Mouse (Mus musculus): ENCODE measurements around the gene Il4i1. TPM values are rescaled to one million over a fixed set of nuclear protein-coding genes. Genes with fewer than 3 reads are reported as not detected.
A peak's percentile ranks its signal among the peaks of the same experiment; 100 is the strongest.

Gene Il4i1
- polyA plus RNA-seq, 1 experiment from 2014 or later: 1.4 TPM

GRCm38 (mm10) chr7:44839491-44840191 is 23.5 kb downstream of the Il4i1 start:
- Histone ChIP-seq H3K27ac (replicated peaks) (no peak overlapping the region), H3K36me3 (peaks cover 42% of the 10 kb centered on the region), H3K4me1 (peaks cover 12% of the 10 kb centered on the region), H3K4me3 (peak overlapping the region; percentile 31), H3K9me3 (no peaks in the 10 kb centered on the region), H3K4me2 (replicated peaks) (peak overlapping the region; percentile 51), H3K27me3 (peaks cover 43% of the 10 kb centered on the region), H3K9ac (replicated peaks) (peak overlapping the region; percentile 50)
- ATAC-seq (ENCODE audit: low FRiP score, low read depth): peak; percentile 68
- WGBS: 1% methylated on average over 58 of the region's 58 CpGs

GRCm38 (mm10) chr7:44840426-44840825 is 24.2 kb downstream of the Il4i1 start:
- ATAC-seq (ENCODE audit: low FRiP score, low read depth): no peak
- Histone ChIP-seq H3K4me2 (replicated peaks) (no peak overlapping the region; the same call in 1 of the 2 replicates), H3K4me1 (peaks cover 12% of the 10 kb centered on the region), H3K9me3 (no peaks in the 10 kb centered on the region), H3K27me3 (peaks cover 43% of the 10 kb centered on the region), H3K36me3 (peaks cover 50% of the 10 kb centered on the region), H3K27ac (replicated peaks) (no peak overlapping the region), H3K9ac (replicated peaks) (no peak overlapping the region), H3K4me3 (no peak overlapping the region)
- WGBS: 58% methylated on average over 14 of the region's 14 CpGs

- no peak overlapping the region for H3K4me3 ChIP-seq
- H3K4me1 ChIP-seq: peaks cover 12% of the 10 kb centered on the region
- H3K9me3 ChIP-seq: no peaks in the 10 kb centered on the region
- H3K27ac ChIP-seq (replicated peaks): no peak overlapping the region
- H3K27me3 ChIP-seq: peaks cover 43% of the 10 kb centered on the region
- no peak overlapping the region for H3K4me2 ChIP-seq (replicated peaks)
- 98% methylated on average over 8 of the region's 8 CpGs for WGBS
- ATAC-seq (ENCODE audit: low FRiP score, low read depth): no peak
- H3K9ac ChIP-seq (replicated peaks): no peak overlapping the region
- H3K36me3 ChIP-seq: peaks cover 64% of the 10 kb centered on the region
Measured at GRCm38 (mm10) chr7:44841825-44842463, 25.8 kb downstream of the Il4i1 start.

DNA sequence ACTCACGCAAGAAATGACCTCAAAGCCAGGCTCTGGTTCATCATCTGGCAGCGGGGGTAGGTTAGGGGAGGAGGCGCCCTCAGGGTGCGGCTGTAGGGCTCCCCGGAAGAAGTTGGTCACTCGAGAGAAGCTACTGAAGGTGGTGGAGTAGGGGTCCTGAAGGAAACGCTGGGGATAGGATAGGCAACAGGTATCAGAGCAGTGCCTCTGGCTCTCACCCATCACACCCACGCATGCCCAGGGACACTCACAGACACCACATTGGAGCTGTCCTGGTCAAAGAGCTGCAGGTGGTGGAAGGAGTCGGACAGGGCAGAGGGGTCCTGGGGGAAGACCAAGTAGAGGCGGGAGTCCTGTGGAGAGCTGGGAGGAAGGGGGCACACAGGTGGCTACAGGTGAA is 28.8 kb downstream of the Il4i1 start:
- Histone ChIP-seq H3K9me3 (no peaks in the 10 kb centered on the region), H3K4me3 (no peak overlapping the region), H3K4me1 (peaks cover 13% of the 10 kb centered on the region), H3K4me2 (replicated peaks) (no peak overlapping the region), H3K27ac (replicated peaks) (no peak overlapping the region), H3K36me3 (peaks cover 64% of the 10 kb centered on the region), H3K9ac (replicated peaks) (no peak overlapping the region), H3K27me3 (peaks cover 19% of the 10 kb centered on the region)
- 95% methylated on average over 10 of the region's 10 CpGs for WGBS
- no peak for ATAC-seq (ENCODE audit: low FRiP score, low read depth)

DNA sequence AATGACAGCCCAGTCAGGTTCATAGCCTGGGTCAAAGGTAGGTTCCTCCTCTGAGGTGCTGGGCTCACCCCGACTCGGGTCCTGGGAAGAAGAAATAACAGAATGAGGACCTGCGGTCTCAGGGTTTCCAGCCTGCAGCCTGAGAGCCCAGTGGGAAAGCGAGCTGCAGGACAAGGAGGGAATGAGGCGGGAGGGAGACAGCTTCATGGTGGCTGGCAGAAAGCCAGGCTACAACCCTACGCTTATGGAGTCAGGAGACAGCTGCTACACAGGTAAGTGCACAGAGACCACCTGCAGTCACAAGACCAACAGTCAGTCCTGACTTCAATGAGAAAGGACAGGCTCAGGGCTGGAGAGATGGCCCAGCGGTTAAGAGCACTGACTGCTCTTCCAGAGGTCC is 30.6 kb downstream of the Il4i1 start:
- no peak overlapping the region for H3K4me3 ChIP-seq
- 93% methylated on average over 7 of the region's 7 CpGs for WGBS
- peaks cover 1% of the 10 kb centered on the region; the same call in 1 of the 2 replicates for H3K27me3 ChIP-seq
- no peak overlapping the region for H3K4me2 ChIP-seq (replicated peaks)
- ATAC-seq (ENCODE audit: low FRiP score, low read depth): no peak
- no peak overlapping the region for H3K9ac ChIP-seq (replicated peaks)
- H3K27ac ChIP-seq (replicated peaks): no peak overlapping the region
- peaks cover 27% of the 10 kb centered on the region for H3K4me1 ChIP-seq
- no peaks in the 10 kb centered on the region for H3K9me3 ChIP-seq
- peaks cover 50% of the 10 kb centered on the region for H3K36me3 ChIP-seq

GRCm38 (mm10) chr7:44847772-44848171 is 31.6 kb downstream of the Il4i1 start:
- Histone ChIP-seq H3K36me3 (peaks cover 46% of the 10 kb centered on the region), H3K4me1 (peaks cover 29% of the 10 kb centered on the region), H3K4me2 (replicated peaks) (peak overlapping the region; percentile 89), H3K27ac (replicated peaks) (peak overlapping the region; percentile 93; the same call in 1 of the 2 replicates), H3K9me3 (no peaks in the 10 kb centered on the region), H3K4me3 (peak overlapping the region; percentile 78), H3K9ac (replicated peaks) (peak overlapping the region; percentile 51), H3K27me3 (no peaks in the 10 kb centered on the region)
- no peak for ATAC-seq (ENCODE audit: low FRiP score, low read depth)
- WGBS: 90% methylated on average over 5 of the region's 5 CpGs

DNA sequence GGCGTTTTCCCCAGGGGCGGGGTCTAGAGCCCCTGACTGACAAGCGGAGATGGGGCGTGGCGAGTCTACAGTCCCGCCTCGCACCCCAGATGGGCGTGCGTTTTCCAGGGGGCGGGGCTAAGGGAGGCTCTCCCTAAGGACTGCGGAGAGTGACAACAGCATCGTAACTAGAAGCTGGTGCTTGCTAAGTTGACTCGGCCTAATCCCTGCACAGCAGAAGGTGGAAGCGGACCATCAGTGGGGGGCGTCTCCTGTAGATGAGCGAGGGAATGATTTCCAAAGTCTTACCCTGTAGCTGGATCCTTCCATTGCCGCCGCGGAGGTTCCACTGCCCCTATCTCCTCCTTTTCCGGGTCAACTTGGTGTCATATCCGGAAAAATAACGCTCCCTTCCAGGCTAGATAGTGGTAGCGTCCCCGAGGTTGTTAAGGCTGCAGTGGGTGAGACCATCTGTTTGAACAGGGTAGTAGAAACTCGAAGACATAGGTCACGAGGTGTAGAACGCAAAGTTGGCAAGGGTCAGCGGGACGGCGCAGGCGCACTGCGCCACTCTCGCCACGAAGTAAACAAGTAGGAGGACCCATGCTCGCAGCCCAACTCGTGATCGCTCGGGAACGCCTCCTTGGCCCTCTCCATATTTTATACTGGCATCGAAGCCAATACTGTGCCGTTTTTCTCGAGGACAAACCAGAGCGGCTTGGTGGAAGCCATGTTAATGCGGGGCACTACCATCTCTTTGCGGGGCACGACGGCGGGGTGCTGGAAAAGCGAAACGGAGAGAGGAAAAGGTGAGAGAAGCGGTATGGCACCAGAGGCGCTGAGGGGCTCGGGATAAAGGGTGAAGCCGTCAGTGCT is 32.6 kb downstream of the Il4i1 start, which contains the start of the genes Akt1s1 and Tbc1d17:
Akt1s1 (plus strand) TSS at position 431 of the 855 bp plus-strand sequence.
Tbc1d17 (minus strand) TSS at position 519 of the 855 bp plus-strand sequence.
- Histone ChIP-seq H3K36me3 (peaks cover 44% of the 10 kb centered on the region), H3K9me3 (no peaks in the 10 kb centered on the region), H3K4me1 (peaks cover 38% of the 10 kb centered on the region), H3K9ac (replicated peaks) (peak within 1 kb of the TSS; percentile 67), H3K27ac (replicated peaks) (peak within 1 kb of the TSS; percentile 93), H3K4me2 (replicated peaks) (peak within 1 kb of the TSS; percentile 89), H3K27me3 (no peaks in the 10 kb centered on the region), H3K4me3 (peak within 1 kb of the TSS; percentile 78)
- peak; percentile 82 for ATAC-seq (ENCODE audit: low FRiP score, low read depth)
- WGBS: under 1% methylated on average over 54 of the region's 54 CpGs

GRCm38 (mm10) chr7:44849416-44850111 is 33.4 kb downstream of the Il4i1 start:
- WGBS: under 1% methylated on average over 39 of the region's 41 CpGs
- peak; percentile 74 for ATAC-seq (ENCODE audit: low FRiP score, low read depth)
- H3K36me3 ChIP-seq: peaks cover 36% of the 10 kb centered on the region
- H3K9ac ChIP-seq (replicated peaks): peak overlapping the region; percentile 67
- H3K9me3 ChIP-seq: no peaks in the 10 kb centered on the region
- peaks cover 46% of the 10 kb centered on the region for H3K4me1 ChIP-seq
- no peaks in the 10 kb centered on the region for H3K27me3 ChIP-seq
- peak overlapping the region; percentile 93 for H3K27ac ChIP-seq (replicated peaks)
- H3K4me3 ChIP-seq: peak overlapping the region; percentile 78
- peak overlapping the region; percentile 89 for H3K4me2 ChIP-seq (replicated peaks)

- Histone ChIP-seq H3K9ac (replicated peaks) (peak overlapping the region; percentile 67), H3K9me3 (no peaks in the 10 kb centered on the region), H3K27ac (replicated peaks) (peak overlapping the region; percentile 93), H3K4me3 (peak overlapping the region; percentile 78), H3K36me3 (peaks cover 30% of the 10 kb centered on the region), H3K4me1 (peaks cover 51% of the 10 kb centered on the region), H3K27me3 (no peaks in the 10 kb centered on the region), H3K4me2 (replicated peaks) (peak overlapping the region; percentile 89)
- 0% methylated on average over 33 of the region's 33 CpGs for WGBS
- ATAC-seq (ENCODE audit: low FRiP score, low read depth): peak; percentile 63
Measured at GRCm38 (mm10) chr7:44850146-44850545, 34.0 kb downstream of the Il4i1 start.

- WGBS: 81% methylated on average over 8 of the region's 8 CpGs
- no peaks in the 10 kb centered on the region for H3K9me3 ChIP-seq
- H3K4me1 ChIP-seq: peaks cover 54% of the 10 kb centered on the region
Measured at GRCm38 (mm10) chr7:44850789-44851624, 34.8 kb downstream of the Il4i1 start.

More at GRCm38 (mm10) chr7:44850789-44851624, 34.8 kb downstream of the Il4i1 start:
- Histone ChIP-seq H3K4me3 (peak overlapping the region; percentile 78), H3K27ac (replicated peaks) (peak overlapping the region; percentile 93; the same call in 1 of the 2 replicates), H3K27me3 (no peaks in the 10 kb centered on the region), H3K4me2 (replicated peaks) (peak overlapping the region; percentile 89), H3K36me3 (peaks cover 22% of the 10 kb centered on the region), H3K9ac (replicated peaks) (peak overlapping the region; percentile 67)
- no peak for ATAC-seq (ENCODE audit: low FRiP score, low read depth)
